Mouse (Mus musculus) kidney, adult 2 months (tissue): ENCODE results near the gene Fam3c. TPM values are rescaled to one million over a fixed set of nuclear protein-coding genes. Genes with fewer than 3 reads are reported as not detected.

ENCODE experiments used
- DNase-seq: peaks from one replicate; pipeline ENCODE4 v3.0.0; 2021
- H3K27ac ChIP-seq: fragments of 200-500 bp; 2 replicates; pipeline ENCODE4 v1.5.1; 2012; ENCODE audit warnings: low read depth, low read length, control low read depth, inconsistent platforms; ENCODE audit not compliant: insufficient read depth
- H3K27me3 ChIP-seq: fragments of 200-500 bp; replicated peaks from 2 replicates; pipeline ENCODE4 v1.6.1; 2012; ENCODE audit warnings: mild to moderate bottlenecking, moderate library complexity, low read length, inconsistent platforms; ENCODE audit not compliant: control insufficient read depth, insufficient read depth
- H3K36me3 ChIP-seq: fragments of 200-500 bp; 2 replicates; pipeline ENCODE4 v1.6.1; 2012; ENCODE audit warnings: mild to moderate bottlenecking, moderate library complexity, low read length, inconsistent platforms; ENCODE audit not compliant: control insufficient read depth, insufficient read depth
- H3K4me1 ChIP-seq: fragments of 200-500 bp; 2 replicates; pipeline ENCODE4 v1.6.1; 2011; ENCODE audit warnings: low read length; ENCODE audit not compliant: control insufficient read depth, insufficient read depth
- H3K4me3 ChIP-seq: fragments of 200-500 bp; 2 replicates; pipeline ENCODE4 v1.5.1; 2011; ENCODE audit warnings: mild to moderate bottlenecking, low read depth, low read length, control low read depth; ENCODE audit not compliant: insufficient read depth
- CTCF ChIP-seq: fragments of 200-500 bp; conservative IDR thresholded peaks from 2 replicates; pipeline ENCODE4 v1.5.1; 2011; ENCODE audit warnings: low read depth, mild to moderate bottlenecking, control low read depth, low read length, moderate library complexity, mixed read lengths; ENCODE audit not compliant: insufficient read depth, insufficient read length
- POLR2A ChIP-seq: fragments of 200-500 bp; IDR thresholded peaks from one replicate; pipeline ENCODE4 v1.6.1; 2011; ENCODE audit warnings: low read depth, low read length, control low read depth
- WGBS: fragments of 180-500 bp; shearing (Covaris S2); methylation state at CpG from one replicate; pipeline ENCODE4 v1.1.7; 2018; 5-methylcytosine and 5-hydroxymethylcytosine counted together
- polyA plus RNA-seq: library from polyadenylated mRNA; depleted of rRNA; stranded (reverse); fragments of >200 nt; gene quantifications from 2 replicates; pipeline ENCODE4 v1.2.3, GENCODE M21; 2012

Gene Fam3c
- polyA plus RNA-seq, 1 experiment, result 5.3 TPM

GRCm38 (mm10) chr6:22395207-22395606 lies 39.2 kb upstream of the Fam3c start:
- H3K36me3 ChIP-seq, result no peaks in the 10 kb centered on the region
- no peak overlapping the region for H3K4me3 ChIP-seq
- WGBS, result 78% methylated on average over 3 of the region's 3 CpGs
- no peak for TF ChIP-seq CTCF
- TF ChIP-seq POLR2A, result no peak
- no peak for DNase-seq
- H3K27ac ChIP-seq, result no peak overlapping the region
- no peaks in the 10 kb centered on the region for H3K27me3 ChIP-seq
- H3K4me1 ChIP-seq, result no peaks in the 10 kb centered on the region

GRCm38 (mm10) chr6:22390654-22391365 lies 34.8 kb upstream of the Fam3c start:
- peak; percentile 4 for DNase-seq
- H3K27ac ChIP-seq, result no peak overlapping the region
- no peaks in the 10 kb centered on the region for H3K27me3 ChIP-seq
- TF ChIP-seq CTCF (no peak), POLR2A (no peak)
- no peaks in the 10 kb centered on the region for H3K36me3 ChIP-seq
- H3K4me1 ChIP-seq, result no peaks in the 10 kb centered on the region
- H3K4me3 ChIP-seq, result no peak overlapping the region
- WGBS, result 52% methylated on average over 13 of the region's 13 CpGs

- no peaks in the 10 kb centered on the region for H3K36me3 ChIP-seq
- TF ChIP-seq CTCF, result no peak
- no peak for TF ChIP-seq POLR2A
- H3K27ac ChIP-seq, result no peak overlapping the region
- WGBS, result 93% methylated on average over 5 of the region's 5 CpGs
- no peak for DNase-seq
- no peaks in the 10 kb centered on the region for H3K27me3 ChIP-seq
- no peak overlapping the region for H3K4me3 ChIP-seq
- H3K4me1 ChIP-seq, result no peaks in the 10 kb centered on the region
Observed at GRCm38 (mm10) chr6:22385254-22385870, 29.3 kb upstream of the Fam3c start.

GRCm38 (mm10) chr6:22380269-22380668 lies 24.2 kb upstream of the Fam3c start:
- no peaks in the 10 kb centered on the region for H3K27me3 ChIP-seq
- H3K4me1 ChIP-seq, result no peaks in the 10 kb centered on the region
- H3K36me3 ChIP-seq, result no peaks in the 10 kb centered on the region
- no peak overlapping the region for H3K4me3 ChIP-seq
- 84% methylated on average over 3 of the region's 3 CpGs for WGBS
- no peak for DNase-seq
- TF ChIP-seq CTCF, result no peak
- no peak for TF ChIP-seq POLR2A
- H3K27ac ChIP-seq, result no peak overlapping the region

- WGBS, result 86% methylated on average over 1 of the region's 1 CpGs
- DNase-seq, result no peak
- Histone ChIP-seq H3K4me3 (no peak overlapping the region), H3K27ac (no peak overlapping the region), H3K36me3 (no peaks in the 10 kb centered on the region), H3K4me1 (no peaks in the 10 kb centered on the region), H3K27me3 (no peaks in the 10 kb centered on the region)
- no peak for TF ChIP-seq POLR2A
- TF ChIP-seq CTCF, result no peak
Observed at GRCm38 (mm10) chr6:22379831-22380230, 23.8 kb upstream of the Fam3c start.

- no peaks in the 10 kb centered on the region for H3K27me3 ChIP-seq
- no peaks in the 10 kb centered on the region for H3K4me1 ChIP-seq
- 55% methylated on average over 5 of the region's 5 CpGs for WGBS
- H3K36me3 ChIP-seq, result no peaks in the 10 kb centered on the region
- H3K4me3 ChIP-seq, result no peak overlapping the region
- no peak for DNase-seq
- TF ChIP-seq POLR2A (no peak), CTCF (no peak)
- no peak overlapping the region for H3K27ac ChIP-seq
Observed at GRCm38 (mm10) chr6:22378462-22378861, 22.4 kb upstream of the Fam3c start.

- no peak for DNase-seq
- Histone ChIP-seq H3K27me3 (no peaks in the 10 kb centered on the region), H3K36me3 (no peaks in the 10 kb centered on the region), H3K27ac (no peak overlapping the region), H3K4me1 (no peaks in the 10 kb centered on the region), H3K4me3 (no peak overlapping the region)
- 83% methylated on average over 3 of the region's 3 CpGs for WGBS
- no peak for TF ChIP-seq POLR2A
- no peak for TF ChIP-seq CTCF
Observed at GRCm38 (mm10) chr6:22374791-22375190, 18.7 kb upstream of the Fam3c start.
